Mouse (Mus musculus): Measurements from ENCODE around the gene Bach2.
A peak's percentile ranks its signal among the peaks of the same experiment; 100 is the strongest.

The Bach2 gene

GRCm38 (mm10) chr4:32425641-32426040 is 187.0 kb downstream of the Bach2 start:
- no peak for ATAC-seq (ENCODE audit: low TSS enrichment)

- ATAC-seq (ENCODE audit: low TSS enrichment): no peak
These were observed 188.4 kb downstream of the Bach2 start for GRCm38 (mm10) chr4:32426779-32427577.

- ATAC-seq (ENCODE audit: low TSS enrichment): no peak
These were observed 190.1 kb downstream of the Bach2 start for GRCm38 (mm10) chr4:32428738-32429137.

GRCm38 (mm10) chr4:32430136-32430535 is 191.5 kb downstream of the Bach2 start:
- ATAC-seq (ENCODE audit: low TSS enrichment): peak; percentile 45

GRCm38 (mm10) chr4:32430981-32431380 is 192.4 kb downstream of the Bach2 start:
- peak; percentile 44 for ATAC-seq (ENCODE audit: low TSS enrichment)

GRCm38 (mm10) chr4:32432271-32432781 is 193.7 kb downstream of the Bach2 start:
- peak; percentile 57 for ATAC-seq (ENCODE audit: low TSS enrichment)

- no peak for ATAC-seq (ENCODE audit: low TSS enrichment)
These were observed 194.3 kb downstream of the Bach2 start for GRCm38 (mm10) chr4:32432945-32433344.

GRCm38 (mm10) chr4:32434612-32435011 is 196.0 kb downstream of the Bach2 start:
- no peak for ATAC-seq (ENCODE audit: low TSS enrichment)

GRCm38 (mm10) chr4:32439974-32440739 is 201.6 kb downstream of the Bach2 start:
- ATAC-seq (ENCODE audit: low TSS enrichment): no peak

- no peak for ATAC-seq (ENCODE audit: low TSS enrichment)
These were observed 202.1 kb downstream of the Bach2 start for GRCm38 (mm10) chr4:32440740-32441072.

GRCm38 (mm10) chr4:32444671-32445196 is 206.1 kb downstream of the Bach2 start:
- ATAC-seq (ENCODE audit: low TSS enrichment): no peak

GRCm38 (mm10) chr4:32447850-32448249 is 209.2 kb downstream of the Bach2 start:
- ATAC-seq (ENCODE audit: low TSS enrichment): no peak

- peak; percentile 71 for ATAC-seq (ENCODE audit: low TSS enrichment)
These were observed 223.4 kb downstream of the Bach2 start for GRCm38 (mm10) chr4:32461986-32462385.

GRCm38 (mm10) chr4:32463065-32463464 is 224.5 kb downstream of the Bach2 start:
- ATAC-seq (ENCODE audit: low TSS enrichment): peak; percentile 67

- no peak for ATAC-seq (ENCODE audit: low TSS enrichment)
These were observed 225.9 kb downstream of the Bach2 start for GRCm38 (mm10) chr4:32464540-32464939.

GRCm38 (mm10) chr4:32466031-32466430 is 227.4 kb downstream of the Bach2 start:
- ATAC-seq (ENCODE audit: low TSS enrichment): peak; percentile 81

GRCm38 (mm10) chr4:32477977-32478660 is 239.5 kb downstream of the Bach2 start:
- no peak for ATAC-seq (ENCODE audit: low TSS enrichment)

- no peak for ATAC-seq (ENCODE audit: low TSS enrichment)
These were observed 240.6 kb downstream of the Bach2 start for GRCm38 (mm10) chr4:32479231-32479630.

GRCm38 (mm10) chr4:32479801-32480700 is 241.4 kb downstream of the Bach2 start:
- no peak for ATAC-seq (ENCODE audit: low TSS enrichment)

- ATAC-seq (ENCODE audit: low TSS enrichment): peak; percentile 49
These were observed 242.9 kb downstream of the Bach2 start for GRCm38 (mm10) chr4:32481366-32482055.

Data from frontal cortex, adult (tissue).